Mouse (Mus musculus) MEL (cell line): ENCODE data around the gene Lrpap1.

Experiments used
- EP300 ChIP-seq, 2 experiments: IDR thresholded peaks; 2 replicates each; pipeline ENCODE4 v1.6.1; 2011; ENCODE audit warnings: improper control_type of control experiment in 2 of 2, low read length in 2 of 2, low read depth in 1 of 2, mild to moderate bottlenecking in 1 of 2
- GATA1 ChIP-seq: IDR thresholded peaks from 2 replicates; pipeline ENCODE4 v1.6.1; 2011; ENCODE audit warnings: low read depth, low read length, improper control_type of control experiment
- MAFK ChIP-seq: IDR thresholded peaks from 2 replicates; pipeline ENCODE4 v1.6.1; 2011; ENCODE audit warnings: low read depth, mild to moderate bottlenecking, low read length, improper control_type of control experiment, borderline replicate concordance
- MAX ChIP-seq: IDR thresholded peaks from 2 replicates; pipeline ENCODE4 v1.6.1; 2011; ENCODE audit warnings: low read length, improper control_type of control experiment
- MYC ChIP-seq: IDR thresholded peaks from 2 replicates; pipeline ENCODE4 v1.6.1; 2011; ENCODE audit warnings: low read depth, mild to moderate bottlenecking, low read length, improper control_type of control experiment, moderate library complexity
- POLR2A ChIP-seq, 2 experiments: IDR thresholded peaks; 2 replicates each; pipeline ENCODE4 v1.6.1; 2011 to 2012; ENCODE audit warnings: low read length in 2 of 2, mild to moderate bottlenecking in 2 of 2, control low read depth in 1 of 2, improper control_type of control experiment in 1 of 2, low read depth in 1 of 2, moderate library complexity in 1 of 2; ENCODE audit not compliant: control insufficient read depth in 1 of 2, insufficient read depth in 1 of 2, poor library complexity in 1 of 2
- RAD21 ChIP-seq: IDR thresholded peaks from 2 replicates; pipeline ENCODE4 v1.6.1; 2011; ENCODE audit warnings: mild to moderate bottlenecking, low read depth, low read length, improper control_type of control experiment
- TCF12 ChIP-seq: IDR thresholded peaks from 2 replicates; pipeline ENCODE4 v1.6.1; 2014; ENCODE audit warnings: low read depth, mild to moderate bottlenecking, inconsistent platforms, low read length, improper control_type of control experiment, moderate library complexity
- ZMIZ1 ChIP-seq: IDR thresholded peaks from 2 replicates; pipeline ENCODE4 v1.6.1; 2012; ENCODE audit warnings: low read depth, mild to moderate bottlenecking, inconsistent platforms, low read length, improper control_type of control experiment, moderate library complexity

DNA sequence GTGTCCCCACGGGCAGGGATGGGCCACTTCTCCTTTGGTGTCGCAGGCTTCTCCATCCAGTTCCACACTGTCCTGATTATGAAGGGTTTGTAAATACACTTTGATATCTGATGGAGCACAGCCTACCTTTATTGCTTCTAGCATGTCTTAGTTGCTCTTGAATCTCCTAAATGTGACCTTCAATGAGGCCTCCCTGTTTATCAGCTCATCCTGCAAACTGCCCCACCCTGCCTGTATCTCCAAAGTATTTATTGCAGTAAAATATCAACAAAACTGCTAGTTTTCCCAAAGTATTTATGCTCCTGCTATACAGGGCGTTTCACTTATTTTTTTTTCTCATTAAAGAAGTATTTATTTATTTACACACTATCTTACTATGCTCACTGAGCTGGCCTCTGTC lies 10.4 kb upstream of the Lrpap1 start:
- TF ChIP-seq TCF12 (no peak), POLR2A (IDR thresholded peaks at IDR 0.05; ENCODE audit: control insufficient read depth in 1 of 2, insufficient read depth in 1 of 2, low read depth in 1 of 2, low read length in 2 of 2, poor library complexity in 1 of 2) (no peak), MAX (no peak), ZMIZ1 (no peak), GATA1 (no peak), RAD21 (no peak), MYC (no peak), MAFK (no peak), EP300 (IDR thresholded peaks at IDR 0.05; ENCODE audit: low read depth in 1 of 2, low read length in 2 of 2) (no peak)
